Mouse (Mus musculus) liver, embryonic 14 days (tissue): ENCODE measurements around the gene Otx2. TPM values are rescaled to one million over a fixed set of nuclear protein-coding genes. Genes with fewer than 3 reads are reported as not detected.

Experiments
- polyA plus RNA-seq: library from polyadenylated mRNA; depleted of rRNA; stranded (reverse); fragments of >200 nt; gene quantifications from 2 replicates; pipeline ENCODE4 v1.2.3, GENCODE M21; 2012; rRNA removed

Otx2 gene
- not detected in 2 replicates for polyA plus RNA-seq

DNA sequence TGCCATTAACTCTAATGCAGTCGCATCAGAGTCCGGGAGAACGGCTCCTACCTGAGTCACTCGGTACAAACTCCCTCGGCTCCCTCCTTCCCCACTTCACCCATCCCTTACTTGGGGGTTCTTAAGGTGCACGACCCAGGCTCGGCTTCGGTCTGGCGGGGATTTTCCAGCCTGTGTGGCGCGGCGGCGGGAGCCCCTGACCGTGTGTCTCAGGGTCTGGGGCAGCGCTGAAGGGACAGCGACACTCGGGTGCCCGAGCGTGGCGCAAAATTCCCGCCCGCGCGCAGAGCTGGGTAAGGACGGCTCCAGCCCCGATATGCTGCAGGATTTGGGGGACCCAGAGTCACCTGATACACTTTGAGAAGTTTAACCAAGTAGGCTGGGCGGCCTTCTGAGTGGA, at the start of gene Otx2:
Gene Otx2, minus strand, starts transcription at position 279 of the 400 bp plus-strand sequence.

Other genes starting within 250 kb of the Otx2 start
- gene Tmem260, start 227.7 kb downstream of the Otx2 start, polyA plus RNA-seq: 4.0 and 4.4 TPM in 2 replicates